Mouse (Mus musculus) CD4-positive helper T cell, adult 2 months (primary cell): ENCODE data around the gene Mapk13.
"Not testable (repeated sequence)": the region's sequence is repeated elsewhere in the genome, so short reads cannot be mapped to it uniquely, and the experiment has no call there.

Experiments
- DNase-seq: peaks from one replicate; pipeline ENCODE4 v3.0.0-alpha.2; 2012; ENCODE audit warnings: low read depth, missing footprints, low spot score

The Mapk13 gene

GRCm38 (mm10) chr17:28814529-28815097, 45.5 kb downstream of the Mapk13 start:
- DNase-seq, result no peak

DNA sequence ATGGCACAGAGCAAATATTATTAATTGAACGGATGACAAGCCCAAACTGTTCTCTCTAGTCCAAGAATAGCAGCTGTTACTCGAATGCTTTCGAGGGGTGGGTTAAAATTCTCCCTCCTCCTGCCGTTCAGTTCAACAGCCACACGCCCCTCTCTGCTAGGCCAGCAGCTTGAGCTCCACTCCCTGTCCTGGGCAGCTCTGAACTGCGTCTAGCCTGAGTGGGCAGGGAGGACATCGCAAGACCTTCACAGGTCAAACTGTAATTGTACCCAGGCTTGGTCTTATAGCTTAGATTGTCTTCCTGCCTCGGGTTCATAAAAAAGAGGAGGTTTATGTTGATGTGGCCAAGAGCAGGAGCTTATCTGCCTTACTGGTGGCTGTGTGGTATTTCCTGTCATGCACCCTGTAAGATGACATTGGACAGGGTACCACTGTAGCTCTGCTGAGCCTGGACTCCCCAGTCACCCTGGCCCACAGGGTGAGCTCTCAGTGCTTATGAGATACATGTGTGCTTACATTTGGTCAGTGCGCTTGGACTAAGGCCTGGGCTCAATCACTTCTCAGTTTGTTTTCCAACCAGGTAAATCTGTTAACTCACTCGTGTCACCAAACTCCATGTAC, 46.4 kb downstream of the Mapk13 start:
- DNase-seq, result no peak

DNA sequence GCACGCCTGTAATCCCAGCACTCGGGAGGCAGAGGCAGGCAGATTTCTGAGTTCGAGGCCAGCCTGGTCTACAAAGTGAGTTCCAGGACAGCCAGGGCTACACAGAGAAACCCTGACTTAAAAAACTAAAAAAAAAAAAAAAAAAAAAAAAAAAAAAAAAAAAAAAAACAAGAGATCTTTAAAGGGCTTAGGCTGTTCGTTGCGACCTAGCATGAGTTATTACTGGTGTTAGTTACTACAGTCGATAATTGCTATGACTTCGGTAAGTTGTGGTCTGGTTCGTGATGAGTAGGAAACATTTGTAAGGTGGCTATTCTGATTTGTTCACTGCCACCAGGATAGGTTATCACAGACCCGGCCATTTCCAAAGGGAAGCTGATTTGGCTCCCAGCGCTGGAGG, 47.2 kb downstream of the Mapk13 start:
- not testable (repeated sequence) for DNase-seq

DNA sequence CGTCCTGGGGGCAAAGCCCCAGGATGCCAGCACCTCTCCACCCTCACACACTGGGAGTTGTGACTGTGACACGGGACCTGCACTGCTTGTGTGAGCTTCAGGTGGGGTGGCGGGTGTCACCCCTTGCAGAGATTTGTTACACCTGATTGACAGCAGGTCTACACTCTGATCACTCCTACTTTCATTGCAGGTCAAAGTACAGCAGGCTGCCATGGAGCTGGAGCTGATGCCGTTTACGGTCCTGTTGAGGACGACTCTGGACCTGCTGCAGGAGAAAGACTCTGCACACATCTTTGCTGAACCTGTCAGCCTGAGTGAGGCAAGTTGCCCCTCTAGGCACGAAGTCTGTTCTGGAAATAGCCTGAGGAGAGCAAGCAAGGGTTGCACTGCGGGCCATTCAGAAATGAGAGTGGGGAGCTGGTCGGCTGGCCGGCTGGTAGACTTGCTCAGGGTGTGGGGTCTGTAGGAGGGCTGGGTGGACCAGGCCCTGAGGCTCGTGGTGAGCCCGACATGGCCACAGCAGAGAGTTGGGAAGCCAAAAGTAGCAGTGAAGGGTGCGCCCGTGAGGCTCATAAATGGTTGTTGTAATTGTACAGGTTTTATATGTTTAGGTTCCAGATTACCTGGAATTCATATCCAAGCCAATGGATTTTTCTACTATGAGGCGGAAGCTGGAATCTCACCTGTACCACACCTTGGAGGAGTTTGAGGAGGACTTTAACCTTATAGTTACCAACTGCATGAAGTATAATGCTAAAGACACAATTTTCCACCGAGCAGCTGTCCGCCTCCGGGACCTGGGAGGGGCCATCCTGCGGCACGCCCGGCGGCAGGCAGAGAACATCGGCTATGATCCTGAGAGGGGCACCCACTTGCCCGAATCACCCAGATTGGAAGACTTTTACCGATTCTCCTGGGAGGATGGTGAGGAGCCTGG, 48.0 kb downstream of the Mapk13 start:
- DNase-seq, result no peak

DNA sequence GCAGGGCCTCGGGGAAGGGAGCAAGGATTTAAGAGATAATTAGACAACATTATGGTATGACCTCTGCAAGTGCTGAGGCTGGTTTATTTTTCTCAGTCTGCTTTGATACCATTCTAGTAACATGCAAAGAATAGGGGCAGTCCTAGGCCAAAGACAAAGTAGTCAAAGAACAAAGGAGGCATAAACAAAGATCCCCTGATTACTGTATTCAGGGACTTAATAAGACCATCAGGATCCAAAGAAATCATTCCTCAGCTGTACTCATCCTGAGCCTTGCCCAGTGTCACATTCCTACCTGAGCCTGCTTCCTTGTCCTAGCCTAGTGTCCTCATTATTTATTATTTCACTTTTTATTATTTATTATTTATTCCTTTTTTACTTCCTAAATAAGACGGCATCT, 51.1 kb downstream of the Mapk13 start:
- DNase-seq, result no peak

DNA sequence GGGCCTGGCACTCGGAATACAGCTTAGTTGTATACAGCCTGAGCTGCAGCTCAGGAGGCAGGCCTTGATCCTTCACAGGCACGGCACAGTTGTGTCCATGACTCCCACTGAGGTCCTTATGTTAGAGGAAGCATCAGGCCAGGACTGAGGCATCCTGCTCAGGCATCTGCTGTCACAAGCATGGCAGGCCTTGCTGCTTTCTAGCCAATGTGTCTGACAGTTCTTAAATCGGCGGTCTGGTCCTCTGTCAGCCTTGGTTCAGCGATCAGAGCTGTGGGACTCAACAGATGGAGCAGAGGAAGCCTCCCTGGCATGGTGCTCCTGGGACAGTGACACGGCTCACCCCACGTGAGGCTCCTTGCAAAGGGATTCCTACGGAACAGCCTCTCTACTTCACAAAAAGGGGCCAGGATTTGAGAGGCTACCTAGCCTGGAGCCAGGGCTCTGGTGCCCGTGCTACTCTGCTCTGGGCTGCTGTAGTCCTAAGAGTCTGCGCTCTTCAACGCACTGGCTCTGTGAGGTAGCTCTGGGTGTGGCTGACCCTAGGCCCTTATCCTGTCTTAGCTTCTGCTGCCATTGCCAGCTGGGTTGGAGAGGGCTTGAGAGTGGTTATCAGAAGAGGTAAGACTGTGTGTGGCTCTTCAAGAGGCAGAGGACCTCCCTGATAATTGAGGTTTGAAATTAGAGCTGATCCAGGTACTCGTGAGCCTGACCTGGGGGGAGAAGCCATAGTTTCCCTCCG, 54.1 kb downstream of the Mapk13 start:
- DNase-seq, result no peak

DNA sequence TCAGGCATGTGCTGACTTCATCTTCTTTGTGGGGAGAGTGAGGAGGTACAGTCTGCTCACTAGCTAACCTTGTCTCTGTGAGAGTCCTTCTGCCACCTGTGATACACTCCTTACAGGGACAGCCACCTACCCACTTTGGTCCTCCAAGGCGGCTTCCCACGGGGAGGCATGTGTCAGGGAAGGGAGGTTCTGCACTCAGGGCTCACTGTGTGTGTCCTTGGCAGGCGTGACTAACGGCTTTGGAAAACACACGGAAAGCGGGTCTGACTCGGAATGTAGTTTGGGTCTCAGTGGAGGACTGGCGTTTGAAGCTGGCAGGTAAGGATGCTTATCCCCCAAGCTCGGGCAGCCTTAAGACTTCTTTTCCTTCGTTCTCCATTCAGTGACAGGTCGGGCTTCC, 54.7 kb downstream of the Mapk13 start:
- no peak for DNase-seq

DNA sequence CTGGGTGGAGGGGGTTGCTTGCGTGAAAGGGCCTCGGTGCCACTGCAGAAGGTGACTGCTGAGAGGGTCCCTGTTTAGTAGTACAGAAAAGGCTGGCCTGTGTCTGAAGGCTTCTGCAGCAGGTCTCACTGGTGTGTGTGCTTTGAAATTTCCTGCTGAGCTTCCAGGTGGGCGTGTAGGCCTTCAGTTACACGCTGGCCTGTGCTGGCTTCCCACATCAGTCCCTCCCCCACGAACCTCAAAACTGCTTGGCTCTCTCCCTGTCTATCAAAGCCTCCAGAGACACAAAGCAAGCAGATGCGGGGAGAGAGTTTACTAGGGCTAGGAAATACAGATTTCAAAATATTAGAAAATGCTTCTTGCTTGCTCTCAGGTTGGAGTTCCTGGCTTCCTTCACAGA, 55.8 kb downstream of the Mapk13 start:
- DNase-seq, result no peak

GRCm38 (mm10) chr17:28825359-28826041, 56.4 kb downstream of the Mapk13 start:
- no peak for DNase-seq

GRCm38 (mm10) chr17:28827665-28828231, 58.7 kb downstream of the Mapk13 start:
- no peak for DNase-seq

- no peak for DNase-seq
Measured at GRCm38 (mm10) chr17:28829120-28829519, 60.0 kb downstream of the Mapk13 start.
